Mouse (Mus musculus): ENCODE measurements around the gene Arpc2. TPM values are rescaled to one million over a fixed set of nuclear protein-coding genes. Genes with fewer than 3 reads are reported as not detected.
A peak's percentile ranks its signal among the peaks of the same experiment; 100 is the strongest.

Arpc2 gene
- polyA plus RNA-seq, 1 experiment = 150 TPM

- no peak overlapping the region for H3K27ac ChIP-seq (ENCODE audit: control insufficient read depth, insufficient read depth, low read depth, low read length, poor library complexity)
- no peaks in the 10 kb centered on the region; the same call in 1 of the 2 replicates for H3K4me1 ChIP-seq (ENCODE audit: control insufficient read depth, insufficient read depth, low read length)
- peak; percentile 32; the same call in 1 of the 2 replicates for TF ChIP-seq CTCF (IDR thresholded peaks at IDR 0.05; ENCODE audit: control insufficient read depth, insufficient read depth, low read length)
- no peak for TF ChIP-seq POLR2A (IDR thresholded peaks at IDR 0.05; ENCODE audit: borderline replicate concordance, control insufficient read depth, low read depth, low read length)
- 3% methylated on average over 3 of the region's 3 CpGs for WGBS
- H3K4me3 ChIP-seq (replicated peaks; ENCODE audit: control insufficient read depth, low read depth, low read length) = no peak overlapping the region
These were observed 77.3 kb downstream of the Arpc2 start for GRCm38 (mm10) chr1:74313049-74313692.

GRCm38 (mm10) chr1:74314796-74315195 lies 78.9 kb downstream of the Arpc2 start:
- Histone ChIP-seq H3K27ac (ENCODE audit: control insufficient read depth, insufficient read depth, low read depth, low read length, poor library complexity) (no peak overlapping the region), H3K4me1 (ENCODE audit: control insufficient read depth, insufficient read depth, low read length) (no peaks in the 10 kb centered on the region; the same call in 1 of the 2 replicates), H3K4me3 (replicated peaks; ENCODE audit: control insufficient read depth, low read depth, low read length) (no peak overlapping the region)
- no peak for TF ChIP-seq POLR2A (IDR thresholded peaks at IDR 0.05; ENCODE audit: borderline replicate concordance, control insufficient read depth, low read depth, low read length)
- no peak for TF ChIP-seq CTCF (IDR thresholded peaks at IDR 0.05; ENCODE audit: control insufficient read depth, insufficient read depth, low read length)
- 73% methylated on average over 3 of the region's 3 CpGs for WGBS

GRCm38 (mm10) chr1:74316114-74316827 lies 80.4 kb downstream of the Arpc2 start:
- TF ChIP-seq CTCF (IDR thresholded peaks at IDR 0.05; ENCODE audit: control insufficient read depth, insufficient read depth, low read length) = no peak
- TF ChIP-seq POLR2A (IDR thresholded peaks at IDR 0.05; ENCODE audit: borderline replicate concordance, control insufficient read depth, low read depth, low read length) = no peak
- H3K4me3 ChIP-seq (replicated peaks; ENCODE audit: control insufficient read depth, low read depth, low read length) = no peak overlapping the region
- WGBS = 54% methylated on average over 4 of the region's 4 CpGs
- no peaks in the 10 kb centered on the region; the same call in 1 of the 2 replicates for H3K4me1 ChIP-seq (ENCODE audit: control insufficient read depth, insufficient read depth, low read length)
- H3K27ac ChIP-seq (ENCODE audit: control insufficient read depth, insufficient read depth, low read depth, low read length, poor library complexity) = no peak overlapping the region

Other genes with a start within 250 kb of the Arpc2 start
- gene Tns1, start 111.6 kb upstream of the Arpc2 start, polyA plus RNA-seq (2011; ENCODE audit: insufficient read depth, insufficient read length, low replicate concordance, missing spikeins) = 26.4 and 26.5 TPM in 2 replicates
- gene Rufy4, start 110.5 kb upstream of the Arpc2 start, polyA plus RNA-seq (2011; ENCODE audit: insufficient read depth, insufficient read length, low replicate concordance, missing spikeins) = 1.1 and 2.6 TPM in 2 replicates
- gene Cxcr2, start 82.1 kb upstream of the Arpc2 start, polyA plus RNA-seq (2011; ENCODE audit: insufficient read depth, insufficient read length, low replicate concordance, missing spikeins) = 5.0 and 26.1 TPM in 2 replicates
- gene Cxcr1, start 41.5 kb upstream of the Arpc2 start, polyA plus RNA-seq (2011; ENCODE audit: insufficient read depth, insufficient read length, low replicate concordance, missing spikeins) = 2.7 TPM in 1 of 2 replicates, not detected in the other
- gene Gpbar1, start 42.5 kb downstream of the Arpc2 start, polyA plus RNA-seq (2011; ENCODE audit: insufficient read depth, insufficient read length, low replicate concordance, missing spikeins) = not detected in 2 replicates
- 56.2 and 76.6 TPM in 2 replicates for gene Aamp, start 48.7 kb downstream of the Arpc2 start, polyA plus RNA-seq (2011; ENCODE audit: insufficient read depth, insufficient read length, low replicate concordance, missing spikeins)
- gene Pnkd, start 48.8 kb downstream of the Arpc2 start, polyA plus RNA-seq (2011; ENCODE audit: insufficient read depth, insufficient read length, low replicate concordance, missing spikeins) = 7.3 and 28.8 TPM in 2 replicates
- 6.7 and 15.6 TPM in 2 replicates for gene Tmbim1, start 69.5 kb downstream of the Arpc2 start, polyA plus RNA-seq (2011; ENCODE audit: insufficient read depth, insufficient read length, low replicate concordance, missing spikeins)
- gene Catip, start 126.0 kb downstream of the Arpc2 start, polyA plus RNA-seq (2011; ENCODE audit: insufficient read depth, insufficient read length, low replicate concordance, missing spikeins) = not detected in 2 replicates
- 10.8 and 16.9 TPM in 2 replicates for gene Slc11a1, start 139.1 kb downstream of the Arpc2 start, polyA plus RNA-seq (2011; ENCODE audit: insufficient read depth, insufficient read length, low replicate concordance, missing spikeins)
- gene Ctdsp1, start 155.4 kb downstream of the Arpc2 start, polyA plus RNA-seq (2011; ENCODE audit: insufficient read depth, insufficient read length, low replicate concordance, missing spikeins) = 40.0 and 65.3 TPM in 2 replicates
- gene Vil1, start 173.3 kb downstream of the Arpc2 start, polyA plus RNA-seq (2011; ENCODE audit: insufficient read depth, insufficient read length, low replicate concordance, missing spikeins) = not detected in 2 replicates

All from bone marrow, adult 2 months (tissue).